Comparison of ENCODE assay signal across 9 mouse cellular contexts in the genomic region with DNA sequence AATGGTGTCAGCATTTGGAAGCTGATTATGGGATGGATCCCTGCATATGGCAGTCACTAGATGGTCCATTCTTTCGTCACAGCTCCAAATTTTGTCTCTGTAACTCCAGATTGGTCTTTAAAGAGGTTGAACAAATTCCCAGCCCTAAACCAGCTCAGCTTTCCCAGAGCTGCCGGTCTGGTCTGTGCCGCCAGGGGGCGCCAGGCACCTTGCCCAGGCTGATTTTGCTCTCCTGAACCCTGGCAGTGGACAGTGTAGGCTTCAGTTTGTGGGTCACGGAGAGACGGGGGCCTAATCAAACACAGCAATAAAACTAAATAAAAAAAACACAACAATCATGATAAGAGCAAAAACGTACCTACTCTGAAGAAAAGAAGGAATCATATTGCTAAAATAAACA. TPM values are rescaled to one million over a fixed set of nuclear protein-coding genes. Genes with fewer than 3 reads are reported as not detected.
DNase-seq lines count a peak whose midpoint lies in the region; ATAC-seq and TF ChIP-seq lines count a peak whose summit lies in the region.
"Had no signal": no experiment of that assay in that cellular context is flagged by ENCODE, and none has a peak within 500 bp of the region (broad histone marks: within the 10 kb centered on the region; RNA-seq: fewer than 3 reads in every experiment).

No protein-coding gene starts in this region.

- H3K4me1 ChIP-seq in heart, adult 2 months (ENCODE audit: control insufficient read depth, insufficient read depth, low read length), result no peaks in the 10 kb centered on the region
- peaks cover 3% of the 10 kb centered on the region; the same call in 1 of the 2 replicates for H3K4me1 ChIP-seq in heart, embryonic 11.5 days (ENCODE audit: control insufficient read depth, insufficient read depth, low read length)

- ATAC-seq in heart, embryonic 11.5 days (replicated peaks; ENCODE audit: insufficient number of reproducible peaks, low FRiP score, low TSS enrichment), result no peak
- ATAC-seq in granulocyte monocyte progenitor cell, adult 5-6 weeks (replicated peaks; ENCODE audit: poor library complexity, severe bottlenecking), result peak; percentile 86
- ATAC-seq in megakaryocyte-erythroid progenitor cell, adult 5-6 weeks (replicated peaks; ENCODE audit: low FRiP score, low TSS enrichment, poor library complexity, severe bottlenecking), result peak; percentile 88

- TF ChIP-seq CTCF in heart, adult 2 months (IDR thresholded peaks at IDR 0.05), result peak; percentile 88

- H3K9me3 ChIP-seq in heart, embryonic 11.5 days (replicated peaks; ENCODE audit: control insufficient read depth, low read length), result no peaks in the 10 kb centered on the region
- H3K9me3 ChIP-seq: limb, embryonic 15.5 days had no signal

- WGBS in heart, adult 2 months, result 8% methylated on average over 7 of the region's 7 CpGs
- WGBS in heart, embryonic 11.5 days (ENCODE audit: insufficient replicate concordance), result 16% methylated on average over 7 of the region's 7 CpGs

- no peak overlapping the region for H3K4me3 ChIP-seq in heart, adult 2 months
- H3K4me3 ChIP-seq in heart, embryonic 11.5 days (ENCODE audit: low read depth, low read length), result no peak overlapping the region
- H3K4me3 ChIP-seq: limb, embryonic 15.5 days had no signal

- no peaks in the 10 kb centered on the region for H3K79me2 ChIP-seq in heart, adult 2 months (replicated peaks; ENCODE audit: control insufficient read depth, insufficient read depth, low read length)

- intact Hi-C loops in heart, adult 2 months (cut with DNase I), result loop anchor here (1.0 to 5.0 kb wide), 2 partner anchors 14 to 137 kb away; a partner anchor contains a TSS

- no peak for TF ChIP-seq POLR2A in heart, adult 2 months (IDR thresholded peaks at IDR 0.05; ENCODE audit: insufficient read depth, low read depth, low read length)

- no peak overlapping the region for H3K27ac ChIP-seq in heart, adult 2 months
- no peak overlapping the region for H3K27ac ChIP-seq in heart, embryonic 11.5 days (ENCODE audit: low read depth, low read length)
- H3K27ac ChIP-seq: limb, embryonic 15.5 days had no signal

- no peak overlapping the region for H3K4me2 ChIP-seq in heart, embryonic 11.5 days
- H3K4me2 ChIP-seq: limb, embryonic 15.5 days had no signal

- H3K36me3 ChIP-seq in heart, adult 2 months (ENCODE audit: control insufficient read depth, insufficient read depth, low read length), result no peaks in the 10 kb centered on the region
- H3K36me3 ChIP-seq in heart, embryonic 11.5 days (ENCODE audit: control insufficient read depth, insufficient read depth, low read length), result no peaks in the 10 kb centered on the region
- H3K36me3 ChIP-seq: limb, embryonic 15.5 days had no signal

- DNase-seq in heart, adult 2 months, result peak; percentile 72 to 86
- DNase-seq in T-cell, adult 2 months (ENCODE audit: low spot score), result peak; percentile 57
- DNase-seq in cerebellum, postnatal 14 days, result peak; percentile 84 to 87
- DNase-seq in layer of hippocampus, postnatal 14 days (ENCODE audit: low spot score in 2 of 2), result peak; percentile 29 to 54
- DNase-seq in spleen, postnatal 36 days (ENCODE audit: low spot score in 2 of 2), result peak; percentile 38 to 48

- H3K9ac ChIP-seq in heart, adult 2 months (ENCODE audit: low read depth, low read length), result no peak overlapping the region
- H3K9ac ChIP-seq in heart, embryonic 11.5 days (ENCODE audit: low read depth, low read length), result no peak overlapping the region
- H3K9ac ChIP-seq: limb, embryonic 15.5 days had no signal

- H3K27me3 ChIP-seq in heart, adult 2 months (ENCODE audit: control insufficient read depth, insufficient read depth, low read length), result no peaks in the 10 kb centered on the region
- no peaks in the 10 kb centered on the region for H3K27me3 ChIP-seq in heart, embryonic 11.5 days (ENCODE audit: control insufficient read depth, insufficient read depth, low read length)

- TF ChIP-seq EP300 in heart, adult 2 months (IDR thresholded peaks at IDR 0.05; ENCODE audit: insufficient read depth, low read depth, low read length), result 0 out of 2 replicates have a peak, but pooled peaks have one; percentile 46

RNA-seq across cellular contexts. Expression of a gene that starts 13.5 kb away (rescaled TPM):
- 10 to 100 TPM; 10.1 to 12.3 TPM for total RNA-seq in heart, adult 2 months (2021)
- 22.0 and 38.1 TPM in 2 replicates for polyA plus RNA-seq in heart, adult 2 months (2012; rRNA removed)
- 11.8 and 14.5 TPM in 2 replicates for polyA plus RNA-seq in heart, embryonic 11.5 days (2014; fragmentation: Nextera tagmentation; extraction: Ambion mirVana)
- total RNA-seq in granulocyte monocyte progenitor cell, adult 5-6 weeks (2014; fragmentation: Nextera tagmentation), result 18.2 and 22.6 TPM in 2 replicates
- 2.6 and 2.9 TPM in 2 replicates for total RNA-seq in granulocyte monocyte progenitor cell, adult 5-6 weeks (2017)
- 1 to 10 TPM; 5.2 to 7.0 TPM for total RNA-seq in layer of hippocampus, postnatal 14 days (2021)
- 2.7 and 8.0 TPM in 2 replicates for total RNA-seq in megakaryocyte-erythroid progenitor cell, adult 5-6 weeks (2014; fragmentation: Nextera tagmentation)
- 0.76 and 1.6 TPM in 2 replicates for total RNA-seq in megakaryocyte-erythroid progenitor cell, adult 5-6 weeks (2017)

RNA-seq across cellular contexts. Expression of a gene that starts 16.9 kb away (rescaled TPM):
- total RNA-seq in heart, adult 2 months (2021), result not detected
- polyA plus RNA-seq in heart, adult 2 months (2012; rRNA removed), result not detected in 2 replicates
- polyA plus RNA-seq in heart, embryonic 11.5 days (2014; fragmentation: Nextera tagmentation; extraction: Ambion mirVana), result not detected in 2 replicates
- total RNA-seq in granulocyte monocyte progenitor cell, adult 5-6 weeks (2014; fragmentation: Nextera tagmentation), result not detected in 2 replicates
- not detected in 2 replicates for total RNA-seq in granulocyte monocyte progenitor cell, adult 5-6 weeks (2017)
- not detected for total RNA-seq in layer of hippocampus, postnatal 14 days (2021)
- total RNA-seq in megakaryocyte-erythroid progenitor cell, adult 5-6 weeks (2014; fragmentation: Nextera tagmentation), result not detected in 2 replicates
- not detected in 2 replicates for total RNA-seq in megakaryocyte-erythroid progenitor cell, adult 5-6 weeks (2017)

RNA-seq across cellular contexts. Expression of a gene that starts 28.9 kb away (rescaled TPM):
- under 1 TPM; 0.30 to 0.34 TPM for total RNA-seq in heart, adult 2 months (2021)
- 0.97 and 1.3 TPM in 2 replicates for polyA plus RNA-seq in heart, adult 2 months (2012; rRNA removed)
- polyA plus RNA-seq in heart, embryonic 11.5 days (2014; fragmentation: Nextera tagmentation; extraction: Ambion mirVana), result not detected in 2 replicates
- total RNA-seq in granulocyte monocyte progenitor cell, adult 5-6 weeks (2014; fragmentation: Nextera tagmentation), result 1.4 TPM in 1 of 2 replicates, not detected in the other
- total RNA-seq in granulocyte monocyte progenitor cell, adult 5-6 weeks (2017), result not detected in 2 replicates
- not detected for total RNA-seq in layer of hippocampus, postnatal 14 days (2021)
- not detected in 2 replicates for total RNA-seq in megakaryocyte-erythroid progenitor cell, adult 5-6 weeks (2014; fragmentation: Nextera tagmentation)
- total RNA-seq in megakaryocyte-erythroid progenitor cell, adult 5-6 weeks (2017), result not detected in 2 replicates
